Mouse (Mus musculus) large intestine, adult 2 months (tissue): ENCODE results near the gene Ddr1. TPM values are rescaled to one million over a fixed set of nuclear protein-coding genes. Genes with fewer than 3 reads are reported as not detected.
"Not testable (repeated sequence)": the region's sequence is repeated elsewhere in the genome, so short reads cannot be mapped to it uniquely, and the experiment has no call there.

ENCODE experiments used
- DNase-seq: peaks from one replicate; pipeline ENCODE4 v3.0.0-alpha.2; 2012; ENCODE audit warnings: low read depth, low spot score
- WGBS: fragments of 180-500 bp; shearing (Covaris S2); methylation state at CpG from one replicate; pipeline ENCODE4 v1.1.7; 2018; 5-methylcytosine and 5-hydroxymethylcytosine counted together
- polyA plus RNA-seq: library from polyadenylated mRNA; depleted of rRNA; stranded (reverse); fragments of >200 nt; gene quantifications from 2 replicates; pipeline ENCODE4 v1.2.3, GENCODE M21; 2012; rRNA removed

Ddr1 gene
- 39.0 and 48.9 TPM in 2 replicates for polyA plus RNA-seq

- 7% methylated on average over 19 of the region's 19 CpGs for WGBS
Measured at GRCm38 (mm10) chr17:35704621-35705464, at the start of gene Ddr1. Ddr1 (minus strand) TSS chr17:35704621.

GRCm38 (mm10) chr17:35753668-35754067, 49.2 kb upstream of the Ddr1 start:
- 97% methylated on average over 7 of the region's 7 CpGs for WGBS

More at GRCm38 (mm10) chr17:35704621-35705464, at the start of gene Ddr1:
- DNase-seq: peak; percentile 85

DNA sequence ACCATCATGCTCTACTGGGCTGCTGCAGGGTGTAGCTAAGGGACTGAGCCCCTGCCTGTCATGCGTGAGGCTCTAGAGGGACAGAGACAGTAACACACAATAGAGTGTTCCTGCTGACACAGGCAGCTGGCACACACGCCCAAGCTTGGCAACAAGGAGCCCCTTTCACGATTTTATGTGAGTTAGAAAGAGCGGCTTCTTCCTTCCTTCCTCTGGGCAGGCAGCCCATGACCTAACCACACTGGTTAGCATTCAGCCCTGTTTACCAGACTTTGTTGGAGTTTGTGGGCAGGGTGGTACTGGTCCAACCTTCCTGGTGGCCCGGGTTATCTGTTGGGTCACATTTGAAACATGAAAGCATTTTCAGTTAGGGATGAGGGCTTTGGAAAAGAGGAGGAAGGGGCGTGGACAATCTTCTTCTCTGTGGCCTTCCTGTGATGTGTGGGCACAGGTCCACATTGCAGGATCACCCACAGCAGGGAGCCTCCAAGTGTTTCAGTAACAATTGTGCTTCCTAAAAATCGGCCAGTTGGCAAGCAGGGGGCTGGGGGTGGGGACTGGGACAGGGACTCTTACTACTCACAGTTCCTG, 47.9 kb upstream of the Ddr1 start:
- no peak for DNase-seq

More at GRCm38 (mm10) chr17:35753668-35754067, 49.2 kb upstream of the Ddr1 start:
- DNase-seq: no peak

GRCm38 (mm10) chr17:35749685-35750084, 45.3 kb upstream of the Ddr1 start:
- WGBS: 80% methylated on average over 10 of the region's 10 CpGs
- no peak for DNase-seq

More for the DNA sequence above, 47.9 kb upstream of the Ddr1 start:
- 14% methylated on average over 7 of the region's 7 CpGs for WGBS

- DNase-seq: no peak
- 77% methylated on average over 2 of the region's 2 CpGs for WGBS
Measured at GRCm38 (mm10) chr17:35744361-35744760, 39.9 kb upstream of the Ddr1 start.

DNA sequence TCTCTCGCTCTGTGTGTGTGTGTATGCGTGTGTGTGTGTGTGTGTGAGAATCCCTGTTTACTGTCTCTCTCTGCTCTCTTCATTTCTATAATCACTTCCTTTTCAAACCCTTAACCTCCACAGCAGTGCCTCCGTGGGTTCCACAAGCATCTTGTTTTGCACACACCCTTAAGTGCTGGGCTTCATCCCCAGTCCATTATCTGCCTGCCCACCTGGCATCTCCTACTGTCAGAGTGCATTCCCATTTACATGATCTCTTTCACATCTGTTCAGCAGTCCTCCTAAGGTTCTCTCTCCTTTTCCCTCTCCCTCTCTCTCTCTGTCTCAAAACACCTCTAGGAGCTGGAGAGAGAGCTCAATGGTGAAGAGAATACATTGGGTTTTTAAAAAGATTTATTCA, 38.5 kb upstream of the Ddr1 start:
- DNase-seq: no peak
- 80% methylated on average over 3 of the region's 3 CpGs for WGBS

GRCm38 (mm10) chr17:35741589-35742226, 37.3 kb upstream of the Ddr1 start:
- DNase-seq: no peak
- 57% methylated on average over 9 of the region's 9 CpGs for WGBS

GRCm38 (mm10) chr17:35740276-35740880, 36.0 kb upstream of the Ddr1 start:
- 77% methylated on average over 5 of the region's 5 CpGs for WGBS
- DNase-seq: no peak

DNA sequence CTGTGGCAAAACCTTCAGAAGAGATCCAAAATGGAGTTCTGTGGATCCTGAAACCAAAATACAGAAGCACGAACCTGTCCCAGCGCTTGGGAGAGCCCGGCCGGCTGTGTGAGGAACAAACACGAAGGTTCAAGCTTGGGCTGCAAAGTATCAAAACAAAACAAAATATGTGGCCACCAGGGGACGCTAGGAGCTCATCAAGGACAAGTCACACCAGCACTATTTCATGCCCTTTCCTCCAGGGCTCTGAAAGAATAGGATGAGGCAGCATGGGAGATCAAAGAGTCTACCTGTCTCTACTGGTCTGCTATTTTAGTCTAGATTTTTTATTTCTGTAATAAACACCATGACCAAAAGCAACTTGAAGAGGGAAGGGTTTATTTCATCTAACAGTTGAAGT, 35.3 kb upstream of the Ddr1 start:
- peak; percentile 69 for DNase-seq
- WGBS: 5% methylated on average over 6 of the region's 6 CpGs

GRCm38 (mm10) chr17:35737743-35738142, 33.3 kb upstream of the Ddr1 start:
- WGBS: 8% methylated on average over 12 of the region's 12 CpGs
- DNase-seq: peak; percentile 76

- 46% methylated on average over 12 of the region's 12 CpGs for WGBS
- no peak for DNase-seq
Measured at GRCm38 (mm10) chr17:35736280-35736960, 32.0 kb upstream of the Ddr1 start.

- 30% methylated on average over 2 of the region's 2 CpGs for WGBS
- DNase-seq: no peak
Measured at GRCm38 (mm10) chr17:35734478-35734877, 30.1 kb upstream of the Ddr1 start.

DNA sequence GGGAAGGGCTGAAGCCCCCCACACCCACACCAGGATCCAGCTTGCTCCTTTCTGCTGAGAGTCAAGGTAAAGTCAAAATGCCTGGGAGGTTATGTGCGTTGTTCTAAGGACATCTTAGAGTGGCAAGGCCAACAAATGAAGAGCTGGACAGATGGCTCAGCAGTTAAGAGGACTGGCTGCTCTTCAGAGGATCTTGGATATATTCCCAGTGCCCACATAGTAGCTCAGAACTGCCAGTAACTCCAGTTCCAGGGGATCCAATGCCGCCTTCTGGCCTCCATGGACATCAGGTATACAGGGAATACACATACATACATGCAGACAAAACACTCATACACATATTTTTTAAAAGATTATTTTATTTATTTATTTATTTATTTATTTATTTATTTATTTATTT, 29.0 kb upstream of the Ddr1 start:
- no peak for DNase-seq
- 97% methylated on average over 2 of the region's 2 CpGs for WGBS

GRCm38 (mm10) chr17:35731431-35732145, 27.2 kb upstream of the Ddr1 start:
- DNase-seq: no peak
- WGBS: 44% methylated on average over 10 of the region's 10 CpGs

DNA sequence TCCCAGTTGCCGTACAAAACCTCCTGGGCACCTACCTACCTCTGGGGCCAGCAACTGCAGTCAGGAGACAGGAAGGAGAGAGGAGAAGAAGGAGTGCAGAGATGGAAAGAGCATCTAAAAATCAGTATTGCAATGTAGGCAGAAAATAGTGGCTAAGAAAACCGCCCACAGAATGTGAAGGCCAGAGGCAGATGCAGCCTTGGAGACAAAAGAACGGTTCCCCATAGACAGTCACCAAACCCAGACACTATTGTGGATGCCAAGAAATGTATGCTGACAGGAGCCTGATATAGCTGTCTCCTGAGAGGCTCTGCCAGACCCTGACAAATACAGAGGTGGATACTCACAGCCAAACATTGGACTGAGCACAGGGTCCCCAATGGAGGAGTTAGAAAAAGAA, 25.7 kb upstream of the Ddr1 start:
- 82% methylated on average over 3 of the region's 3 CpGs for WGBS
- DNase-seq: not testable (repeated sequence)

GRCm38 (mm10) chr17:35728821-35729220, 24.4 kb upstream of the Ddr1 start:
- DNase-seq: no peak
- WGBS: 86% methylated on average over 4 of the region's 4 CpGs

DNA sequence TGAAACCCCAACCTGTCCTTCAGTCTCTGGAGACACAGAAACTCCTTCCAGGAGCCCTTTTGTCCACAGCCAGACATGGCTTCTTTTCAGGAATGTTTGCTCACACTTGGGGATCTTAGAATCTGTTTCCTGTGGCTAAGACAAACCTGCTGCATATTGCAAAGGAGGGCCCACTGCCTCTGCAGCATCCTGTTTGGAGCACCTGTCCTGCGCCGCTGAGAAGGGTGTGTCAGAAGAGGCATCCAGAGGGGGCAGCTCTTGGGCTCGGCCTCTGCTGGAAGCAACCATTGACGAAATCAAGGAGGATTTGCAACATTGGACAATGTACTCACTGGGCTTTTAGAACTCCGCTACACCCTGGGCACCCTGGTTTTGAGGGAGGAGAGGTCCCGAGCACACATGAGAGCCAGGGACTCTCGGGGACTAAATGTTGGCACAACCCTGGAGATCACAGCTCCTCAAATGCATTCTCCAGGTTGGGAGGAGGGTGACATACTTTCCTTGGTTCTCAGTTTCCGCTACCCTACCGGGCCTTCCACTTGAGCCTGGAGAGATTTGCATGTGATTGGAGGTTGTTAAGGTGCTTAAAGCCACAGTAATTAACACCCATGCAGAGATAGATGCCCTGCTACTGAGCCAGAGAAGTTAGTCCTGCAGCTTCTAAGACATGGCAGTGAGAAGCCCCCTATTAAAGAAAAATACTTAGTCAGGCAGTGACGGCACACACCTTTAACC, 23.2 kb upstream of the Ddr1 start:
- 79% methylated on average over 10 of the region's 10 CpGs for WGBS
- no peak for DNase-seq

DNA sequence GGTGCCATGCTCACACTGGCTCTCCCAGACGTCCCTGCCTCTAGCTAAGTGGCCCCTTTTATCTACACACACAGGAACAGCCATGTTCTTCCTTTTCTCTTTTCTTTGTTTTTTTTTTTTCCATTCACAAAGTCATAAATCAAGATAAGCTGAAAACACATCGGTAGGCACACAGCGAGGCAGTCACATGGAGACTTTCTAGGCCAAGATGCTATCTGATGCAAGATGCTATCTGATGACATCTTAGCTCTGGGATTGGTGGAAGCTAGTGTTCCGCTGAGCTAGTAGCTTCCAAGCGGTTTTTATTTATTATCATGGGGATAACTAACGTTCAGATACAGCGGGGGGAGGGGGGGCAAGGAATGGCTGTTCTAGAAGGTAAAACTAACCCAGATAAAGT, 22.6 kb upstream of the Ddr1 start:
- WGBS: 64% methylated on average over 7 of the region's 7 CpGs
- no peak for DNase-seq
